Mouse (Mus musculus): Measurements from ENCODE around the gene Ostm1.

Ostm1 gene

GRCm38 (mm10) chr10:42583157-42583872 is at the start of gene Ostm1, which contains the start of gene Nr2e1:
Gene Ostm1, plus strand, starts transcription at chr10:42583822.
Gene Nr2e1, minus strand, starts transcription at chr10:42583632.
- no peak for DNase-seq

GRCm38 (mm10) chr10:42533836-42534453 is 49.7 kb upstream of the Ostm1 start:
- DNase-seq: no peak

- DNase-seq: no peak
Observed at GRCm38 (mm10) chr10:42537571-42538316, 45.9 kb upstream of the Ostm1 start.

- DNase-seq: no peak
Observed at GRCm38 (mm10) chr10:42545707-42546503, 37.7 kb upstream of the Ostm1 start.

GRCm38 (mm10) chr10:42546507-42546906 is 37.1 kb upstream of the Ostm1 start:
- DNase-seq: no peak

- no peak for DNase-seq
Observed at GRCm38 (mm10) chr10:42559581-42560200, 23.9 kb upstream of the Ostm1 start.

- DNase-seq: peak; percentile 70
Observed at GRCm38 (mm10) chr10:42562272-42562671, 21.4 kb upstream of the Ostm1 start.

- no peak for DNase-seq
Observed at GRCm38 (mm10) chr10:42572567-42572966, 11.1 kb upstream of the Ostm1 start.

- DNase-seq: no peak
Observed at GRCm38 (mm10) chr10:42572971-42573370, 10.7 kb upstream of the Ostm1 start.

GRCm38 (mm10) chr10:42574639-42575038 is 9.0 kb upstream of the Ostm1 start:
- peak; percentile 33 for DNase-seq

GRCm38 (mm10) chr10:42577525-42578280 is 5.9 kb upstream of the Ostm1 start:
- DNase-seq: no peak

- DNase-seq: no peak
Observed at GRCm38 (mm10) chr10:42578281-42578675, 5.3 kb upstream of the Ostm1 start.

GRCm38 (mm10) chr10:42578698-42579474 is 4.7 kb upstream of the Ostm1 start:
- DNase-seq: no peak

GRCm38 (mm10) chr10:42579475-42580130 is 4.0 kb upstream of the Ostm1 start:
- DNase-seq: no peak

GRCm38 (mm10) chr10:42580131-42580950 is 3.3 kb upstream of the Ostm1 start:
- no peak for DNase-seq

GRCm38 (mm10) chr10:42580951-42581277 is 2.7 kb upstream of the Ostm1 start:
- no peak for DNase-seq

- no peak for DNase-seq
Observed at GRCm38 (mm10) chr10:42581694-42582565, 1.7 kb upstream of the Ostm1 start.

GRCm38 (mm10) chr10:42582566-42583110 is 984 bp upstream of the Ostm1 start:
- no peak for DNase-seq

All from lung, postnatal 10 days (tissue).